Mouse (Mus musculus): ENCODE data around the gene Pik3ap1. TPM values are rescaled to one million over a fixed set of nuclear protein-coding genes. Genes with fewer than 3 reads are reported as not detected.

Pik3ap1 gene
- polyA plus RNA-seq, 1 experiment from 2014 or later: 5.7 TPM

DNA sequence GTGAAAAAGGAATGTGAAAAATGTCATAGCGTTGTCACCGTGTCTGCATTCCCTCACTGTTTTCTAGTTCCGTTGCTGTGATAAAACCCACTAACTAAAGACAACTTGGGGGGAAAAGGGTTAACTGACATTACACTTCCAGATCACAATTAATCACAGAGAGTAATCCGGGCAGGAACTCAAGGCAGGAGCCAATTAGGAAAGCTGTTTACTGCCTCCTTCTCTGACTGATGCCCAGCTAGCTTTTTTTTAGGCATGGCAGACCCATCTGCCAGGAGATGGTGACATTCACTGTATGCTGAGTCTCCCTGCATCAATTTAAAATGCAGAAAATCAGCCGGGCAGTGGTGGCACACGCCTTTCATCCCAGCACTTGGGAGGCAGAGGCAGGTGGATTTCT, 4.4 kb upstream of the Pik3ap1 start:
- Histone ChIP-seq H3K27me3 (replicated peaks; ENCODE audit: control insufficient read depth, insufficient read depth, low read length) (no peaks in the 10 kb centered on the region; the same call in 1 of the 2 replicates), H3K4me2 (ENCODE audit: low read depth, low read length) (no peak overlapping the region), H3K36me3 (ENCODE audit: control insufficient read depth, insufficient read depth, low read length) (no peaks in the 10 kb centered on the region), H3K9ac (ENCODE audit: low read depth, low read length) (no peak overlapping the region), H3K9me3 (ENCODE audit: control insufficient read depth, low read length) (no peaks in the 10 kb centered on the region), H3K4me1 (ENCODE audit: control insufficient read depth, insufficient read depth, low read length) (peaks cover 8% of the 10 kb centered on the region), H3K4me3 (ENCODE audit: low read length) (no peak overlapping the region), H3K27ac (ENCODE audit: low read length) (no peak overlapping the region)
- 32% methylated on average over 6 of the region's 6 CpGs for WGBS
- no peak for ATAC-seq

DNA sequence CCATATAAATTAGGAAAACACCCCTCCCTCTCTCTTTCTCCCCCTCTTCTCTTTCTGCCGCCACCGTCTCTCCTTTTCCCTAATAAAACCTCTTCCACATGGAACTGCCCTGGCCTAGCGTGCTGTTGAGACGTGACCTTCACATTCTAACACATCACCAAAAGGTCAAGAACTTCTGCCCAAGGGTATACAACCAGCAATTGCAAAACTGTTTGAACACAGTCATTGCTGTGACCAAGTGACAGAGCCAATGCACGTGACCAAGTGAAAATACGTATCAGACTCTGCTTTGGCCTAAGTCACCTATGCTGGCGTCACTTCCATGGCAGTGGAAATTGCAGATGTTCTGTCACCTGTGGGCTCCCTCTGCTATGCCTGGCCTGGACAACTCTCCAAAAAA, 3.3 kb upstream of the Pik3ap1 start:
- Histone ChIP-seq H3K4me3 (ENCODE audit: low read length) (no peak overlapping the region), H3K36me3 (ENCODE audit: control insufficient read depth, insufficient read depth, low read length) (no peaks in the 10 kb centered on the region), H3K9me3 (ENCODE audit: control insufficient read depth, low read length) (no peaks in the 10 kb centered on the region), H3K4me1 (ENCODE audit: control insufficient read depth, insufficient read depth, low read length) (peaks cover 8% of the 10 kb centered on the region), H3K27ac (ENCODE audit: low read length) (no peak overlapping the region), H3K27me3 (replicated peaks; ENCODE audit: control insufficient read depth, insufficient read depth, low read length) (no peaks in the 10 kb centered on the region; the same call in 1 of the 2 replicates), H3K4me2 (ENCODE audit: low read depth, low read length) (no peak overlapping the region), H3K9ac (ENCODE audit: low read depth, low read length) (no peak overlapping the region)
- WGBS: 90% methylated on average over 7 of the region's 7 CpGs
- ATAC-seq: no peak

DNA sequence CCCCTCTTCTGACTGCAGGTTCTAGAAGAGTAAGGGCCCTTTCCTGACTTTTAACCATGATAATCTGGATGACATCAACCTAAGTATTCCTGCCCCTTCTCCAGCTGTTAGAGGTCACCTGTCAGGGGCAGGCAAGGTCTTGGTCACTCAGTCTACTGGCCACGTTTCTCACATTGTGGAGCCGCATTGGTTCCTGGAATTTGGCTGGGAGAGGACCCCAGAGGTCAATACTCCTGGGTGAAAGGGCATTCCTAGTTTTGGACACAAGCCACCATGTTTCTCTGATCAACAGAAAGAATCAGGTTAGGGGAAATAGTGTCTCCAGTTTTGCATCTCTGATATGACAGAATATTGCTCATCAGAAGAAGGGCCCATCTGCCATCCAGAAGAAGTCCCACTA, 2.4 kb upstream of the Pik3ap1 start:
- no peaks in the 10 kb centered on the region for H3K36me3 ChIP-seq (ENCODE audit: control insufficient read depth, insufficient read depth, low read length)
- no peaks in the 10 kb centered on the region for H3K9me3 ChIP-seq (ENCODE audit: control insufficient read depth, low read length)
- H3K4me1 ChIP-seq (ENCODE audit: control insufficient read depth, insufficient read depth, low read length): peaks cover 8% of the 10 kb centered on the region
- H3K27ac ChIP-seq (ENCODE audit: low read length): no peak overlapping the region
- 75% methylated on average over 2 of the region's 2 CpGs for WGBS
- H3K4me3 ChIP-seq (ENCODE audit: low read length): no peak overlapping the region
- H3K4me2 ChIP-seq (ENCODE audit: low read depth, low read length): no peak overlapping the region
- ATAC-seq: no peak
- H3K9ac ChIP-seq (ENCODE audit: low read depth, low read length): no peak overlapping the region
- H3K27me3 ChIP-seq (replicated peaks; ENCODE audit: control insufficient read depth, insufficient read depth, low read length): no peaks in the 10 kb centered on the region; the same call in 1 of the 2 replicates

DNA sequence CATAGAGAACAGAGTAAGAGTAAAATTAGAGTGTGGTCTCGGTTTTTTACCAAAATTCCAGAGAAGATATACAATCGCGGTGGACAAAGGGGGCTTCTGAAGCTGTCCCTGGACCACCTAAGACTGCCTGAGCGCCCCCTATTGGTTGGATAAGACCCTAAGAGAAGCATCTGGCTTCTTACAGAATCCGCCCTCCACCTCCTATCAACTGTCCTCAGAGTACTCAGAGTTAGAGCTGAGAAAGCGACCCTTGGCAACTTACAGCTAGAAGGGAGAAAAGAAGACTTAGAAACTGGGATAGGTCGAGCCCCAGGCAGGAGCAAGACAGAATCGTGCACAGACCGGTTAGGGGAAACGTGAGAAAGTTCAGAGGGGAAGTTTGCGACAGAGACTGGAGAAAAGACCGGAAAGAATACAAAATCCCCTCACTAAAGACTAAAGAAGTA, 473 bp downstream of the Pik3ap1 start:
- Histone ChIP-seq H3K36me3 (ENCODE audit: control insufficient read depth, insufficient read depth, low read length) (no peaks in the 10 kb centered on the region), H3K9ac (ENCODE audit: low read depth, low read length) (peak overlapping the region; percentile 71), H3K4me1 (ENCODE audit: control insufficient read depth, insufficient read depth, low read length) (peaks cover 8% of the 10 kb centered on the region), H3K4me2 (ENCODE audit: low read depth, low read length) (peak overlapping the region; percentile 77), H3K9me3 (ENCODE audit: control insufficient read depth, low read length) (no peaks in the 10 kb centered on the region), H3K27me3 (replicated peaks; ENCODE audit: control insufficient read depth, insufficient read depth, low read length) (no peaks in the 10 kb centered on the region), H3K4me3 (ENCODE audit: low read length) (peak overlapping the region; percentile 52), H3K27ac (ENCODE audit: low read length) (no peak overlapping the region)
- no peak for ATAC-seq
- WGBS: 13% methylated on average over 12 of the region's 12 CpGs

- Histone ChIP-seq H3K4me3 (ENCODE audit: low read length) (no peak overlapping the region), H3K4me1 (ENCODE audit: control insufficient read depth, insufficient read depth, low read length) (peaks cover 5% of the 10 kb centered on the region), H3K27me3 (replicated peaks; ENCODE audit: control insufficient read depth, insufficient read depth, low read length) (no peaks in the 10 kb centered on the region), H3K9ac (ENCODE audit: low read depth, low read length) (no peak overlapping the region), H3K4me2 (ENCODE audit: low read depth, low read length) (no peak overlapping the region), H3K36me3 (ENCODE audit: control insufficient read depth, insufficient read depth, low read length) (no peaks in the 10 kb centered on the region), H3K27ac (ENCODE audit: low read length) (no peak overlapping the region; the same call in 1 of the 2 replicates), H3K9me3 (ENCODE audit: control insufficient read depth, low read length) (no peaks in the 10 kb centered on the region)
- no peak; the same call in 1 of the 2 replicates for ATAC-seq
- 76% methylated on average over 3 of the region's 3 CpGs for WGBS
Measured at GRCm38 (mm10) chr19:41382391-41382978, 2.4 kb downstream of the Pik3ap1 start.

GRCm38 (mm10) chr19:41381581-41382239, 3.2 kb downstream of the Pik3ap1 start:
- Histone ChIP-seq H3K9me3 (ENCODE audit: control insufficient read depth, low read length) (no peaks in the 10 kb centered on the region), H3K4me1 (ENCODE audit: control insufficient read depth, insufficient read depth, low read length) (peaks cover 5% of the 10 kb centered on the region), H3K4me2 (ENCODE audit: low read depth, low read length) (no peak overlapping the region), H3K36me3 (ENCODE audit: control insufficient read depth, insufficient read depth, low read length) (no peaks in the 10 kb centered on the region), H3K9ac (ENCODE audit: low read depth, low read length) (no peak overlapping the region), H3K4me3 (ENCODE audit: low read length) (no peak overlapping the region), H3K27me3 (replicated peaks; ENCODE audit: control insufficient read depth, insufficient read depth, low read length) (no peaks in the 10 kb centered on the region), H3K27ac (ENCODE audit: low read length) (no peak overlapping the region; the same call in 1 of the 2 replicates)
- ATAC-seq: peak; percentile 39; the same call in 1 of the 2 replicates
- 64% methylated on average over 9 of the region's 9 CpGs for WGBS

DNA sequence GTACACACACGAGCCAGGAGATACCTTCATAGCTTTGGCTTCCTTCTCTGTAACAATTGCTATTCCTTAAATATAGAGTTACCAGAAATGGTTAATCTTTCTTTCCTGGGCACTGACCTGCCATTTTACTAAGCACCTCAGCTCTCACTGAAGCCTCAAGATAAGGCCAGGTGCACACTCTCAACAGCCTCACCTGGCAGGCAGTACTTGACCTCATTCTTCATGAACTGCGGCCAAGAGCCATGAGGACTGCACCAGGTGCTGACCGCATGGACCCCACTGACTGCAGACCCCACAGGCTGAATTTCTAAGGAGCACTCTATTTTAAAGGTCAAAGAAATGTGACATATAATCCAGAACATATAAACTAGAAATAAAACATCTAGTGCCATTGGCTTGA, 5.7 kb downstream of the Pik3ap1 start:
- no peak for ATAC-seq
- no peaks in the 10 kb centered on the region for H3K36me3 ChIP-seq (ENCODE audit: control insufficient read depth, insufficient read depth, low read length)
- H3K27me3 ChIP-seq (replicated peaks; ENCODE audit: control insufficient read depth, insufficient read depth, low read length): no peaks in the 10 kb centered on the region
- 86% methylated on average over 3 of the region's 3 CpGs for WGBS
- H3K27ac ChIP-seq (ENCODE audit: low read length): no peak overlapping the region
- H3K4me2 ChIP-seq (ENCODE audit: low read depth, low read length): no peak overlapping the region
- H3K9ac ChIP-seq (ENCODE audit: low read depth, low read length): no peak overlapping the region
- no peaks in the 10 kb centered on the region; the same call in 1 of the 2 replicates for H3K4me1 ChIP-seq (ENCODE audit: control insufficient read depth, insufficient read depth, low read length)
- H3K4me3 ChIP-seq (ENCODE audit: low read length): no peak overlapping the region
- H3K9me3 ChIP-seq (ENCODE audit: control insufficient read depth, low read length): no peaks in the 10 kb centered on the region

- Histone ChIP-seq H3K27ac (ENCODE audit: low read length) (no peak overlapping the region), H3K4me1 (ENCODE audit: control insufficient read depth, insufficient read depth, low read length) (no peaks in the 10 kb centered on the region), H3K27me3 (replicated peaks; ENCODE audit: control insufficient read depth, insufficient read depth, low read length) (no peaks in the 10 kb centered on the region), H3K9ac (ENCODE audit: low read depth, low read length) (no peak overlapping the region), H3K4me3 (ENCODE audit: low read length) (no peak overlapping the region), H3K4me2 (ENCODE audit: low read depth, low read length) (no peak overlapping the region), H3K36me3 (ENCODE audit: control insufficient read depth, insufficient read depth, low read length) (no peaks in the 10 kb centered on the region), H3K9me3 (ENCODE audit: control insufficient read depth, low read length) (no peaks in the 10 kb centered on the region)
- WGBS: 79% methylated on average over 21 of the region's 21 CpGs
- no peak for ATAC-seq
Measured at GRCm38 (mm10) chr19:41375791-41376190, 9.1 kb downstream of the Pik3ap1 start.

GRCm38 (mm10) chr19:41375096-41375495, 9.8 kb downstream of the Pik3ap1 start:
- no peaks in the 10 kb centered on the region for H3K36me3 ChIP-seq (ENCODE audit: control insufficient read depth, insufficient read depth, low read length)
- no peak overlapping the region for H3K4me3 ChIP-seq (ENCODE audit: low read length)
- 91% methylated on average over 1 of the region's 1 CpGs for WGBS
- no peak overlapping the region for H3K4me2 ChIP-seq (ENCODE audit: low read depth, low read length)
- H3K9ac ChIP-seq (ENCODE audit: low read depth, low read length): no peak overlapping the region
- H3K4me1 ChIP-seq (ENCODE audit: control insufficient read depth, insufficient read depth, low read length): no peaks in the 10 kb centered on the region
- H3K9me3 ChIP-seq (ENCODE audit: control insufficient read depth, low read length): no peaks in the 10 kb centered on the region
- H3K27me3 ChIP-seq (replicated peaks; ENCODE audit: control insufficient read depth, insufficient read depth, low read length): no peaks in the 10 kb centered on the region
- no peak for ATAC-seq
- H3K27ac ChIP-seq (ENCODE audit: low read length): no peak overlapping the region

Measured in intestine, embryonic 16.5 days (tissue).